Mouse (Mus musculus): ENCODE data around the gene Camkv.

Gene Camkv

DNA sequence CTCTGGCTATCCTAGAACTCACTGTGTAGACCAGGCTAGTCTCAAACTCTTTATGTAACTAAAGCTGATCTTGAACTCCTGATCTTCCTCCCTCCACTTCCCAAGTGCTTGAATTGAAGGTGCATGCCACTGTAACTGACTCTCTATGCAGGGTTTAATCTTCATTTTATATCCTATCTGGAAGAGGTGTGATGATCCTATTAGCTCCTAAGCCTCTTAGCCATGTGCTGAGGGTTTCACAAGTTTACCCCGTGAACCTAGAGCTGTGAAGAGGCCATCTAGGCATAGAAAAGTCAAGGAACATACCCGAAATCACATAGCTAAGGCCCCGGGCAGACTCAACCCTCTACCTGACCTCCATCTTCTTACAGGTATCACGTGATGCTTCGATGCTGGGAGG, 16.0 kb upstream of the Camkv start:
- intact Hi-C loops (cut with DNase I): no loop called here

DNA sequence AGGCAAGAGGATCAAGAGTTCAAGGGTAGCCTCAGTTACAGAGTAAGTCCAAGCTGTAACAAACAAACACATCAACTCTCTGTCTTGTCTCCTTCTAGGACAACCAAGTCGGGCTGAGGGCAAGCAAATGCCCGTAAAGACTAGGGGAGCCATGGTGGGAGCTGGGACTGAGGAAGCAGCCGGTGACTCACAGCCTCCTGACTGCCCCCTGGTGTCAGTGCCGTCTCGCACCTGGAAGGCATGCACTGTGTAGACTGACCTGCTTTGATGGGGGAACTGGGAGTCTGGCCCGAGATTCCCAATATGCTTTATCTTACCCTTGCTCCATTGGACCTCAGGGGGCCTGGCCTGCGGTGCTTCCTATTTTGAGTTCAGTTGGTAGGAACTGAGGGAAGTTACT, 12.5 kb upstream of the Camkv start:
- intact Hi-C loops (cut with DNase I): no loop called here

DNA sequence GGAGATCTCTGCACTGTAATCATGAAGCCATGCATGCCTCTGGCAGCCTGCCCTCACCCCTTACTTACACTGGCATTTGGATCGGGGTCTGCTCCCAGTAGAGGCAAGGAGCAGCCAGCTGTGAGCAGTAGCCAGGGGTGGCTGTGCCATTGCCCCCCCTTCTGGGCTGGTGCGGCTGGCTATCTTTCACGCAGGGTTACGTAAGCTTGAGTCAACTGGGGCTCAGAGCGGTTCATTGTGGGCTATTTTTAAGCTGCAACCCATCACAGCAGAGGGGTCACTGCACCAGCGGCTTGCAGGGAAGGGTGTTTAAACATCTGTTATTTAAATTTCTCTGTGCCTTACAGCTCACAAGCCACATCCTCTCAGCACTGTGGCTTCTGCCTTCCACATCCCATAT, 11.5 kb upstream of the Camkv start:
- intact Hi-C loops (cut with DNase I): no loop called here

DNA sequence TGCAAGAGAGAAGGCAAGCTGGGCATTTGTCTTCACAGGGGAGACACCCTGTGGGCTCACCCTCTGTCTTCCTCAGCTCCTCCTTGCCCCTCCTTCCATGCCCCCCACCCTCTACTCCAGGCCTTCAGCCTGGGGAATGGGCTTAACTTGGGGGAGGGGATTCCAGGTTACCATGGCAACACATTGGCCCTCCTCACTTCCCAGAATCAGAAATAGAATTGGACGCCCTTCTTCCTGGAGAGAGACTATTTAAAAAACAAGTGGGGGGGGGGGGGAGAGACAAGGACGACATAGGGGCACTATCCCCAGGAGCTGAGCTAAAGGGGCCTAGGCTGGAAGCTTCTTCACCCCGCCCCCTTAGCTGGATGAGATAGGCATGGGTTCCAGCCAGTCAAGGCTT, 10.2 kb upstream of the Camkv start:
- intact Hi-C loops (cut with DNase I): no loop called here

DNA sequence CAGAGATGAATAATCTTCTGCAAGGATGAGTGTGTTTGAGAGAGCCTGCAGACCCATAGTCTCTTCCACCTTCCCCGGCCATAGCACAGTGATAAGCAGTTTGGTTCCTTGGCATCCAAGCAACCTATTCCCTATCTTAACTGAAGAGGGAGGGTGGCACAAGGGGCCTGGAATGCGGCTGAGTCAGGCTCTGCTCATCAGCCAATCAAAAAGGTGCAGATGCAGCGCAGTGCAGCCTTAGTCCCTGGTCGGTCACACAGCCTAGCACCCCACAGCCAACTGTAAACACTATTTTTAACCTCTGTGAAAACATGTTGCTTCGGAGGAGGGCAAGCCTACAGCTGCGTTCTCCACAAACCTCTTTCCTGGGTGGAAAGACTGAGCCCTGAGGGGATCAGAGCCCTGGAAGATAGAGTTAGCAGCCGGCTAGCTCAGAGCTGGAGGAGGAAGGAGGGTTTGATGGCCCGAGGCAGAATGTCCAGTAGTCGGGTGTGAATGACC, 8.5 kb upstream of the Camkv start:
- intact Hi-C loops (cut with DNase I): no loop called here

DNA sequence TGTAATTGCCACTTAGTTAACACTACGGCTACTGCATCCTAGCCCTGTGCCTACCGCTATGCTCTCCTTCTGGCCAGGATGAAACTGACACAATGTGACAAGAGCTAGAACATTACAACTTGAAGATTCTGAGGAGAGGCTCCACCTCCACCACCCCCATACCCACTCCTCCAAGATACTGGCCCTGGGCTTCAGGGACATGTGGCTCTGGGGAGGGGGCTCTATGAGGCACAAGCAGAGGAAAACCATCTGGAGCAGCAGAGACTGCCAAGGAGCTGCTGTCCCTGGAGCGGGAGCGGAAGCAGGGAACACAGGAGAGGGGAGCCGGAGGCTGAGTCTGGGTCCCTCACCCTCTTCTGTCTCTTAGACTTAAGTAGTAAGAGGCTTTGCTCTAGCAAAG, 7.7 kb upstream of the Camkv start:
- intact Hi-C loops (cut with DNase I): no loop called here

DNA sequence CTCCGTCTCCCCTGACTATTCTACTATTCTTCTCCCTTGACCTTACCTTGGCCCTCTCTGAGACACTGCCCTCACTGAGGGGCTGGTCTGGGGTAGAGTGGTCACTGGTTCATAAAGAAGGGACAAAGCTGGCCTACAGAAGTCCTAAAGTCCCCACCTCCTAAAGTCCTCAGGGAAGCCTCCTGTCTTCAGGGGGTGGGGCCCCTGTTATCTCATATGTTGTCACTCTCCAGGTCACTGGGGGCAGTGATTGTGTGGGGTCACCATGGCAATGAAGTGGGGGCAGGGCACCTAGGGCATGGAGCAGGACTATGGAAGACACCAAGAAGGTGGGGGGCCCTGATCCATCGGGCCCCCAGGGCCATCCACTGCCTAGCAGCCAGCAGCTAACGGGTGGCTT, 7.3 kb upstream of the Camkv start, which contains the start of gene Actl11:
TSS of gene Actl11 (plus strand) at position 301 of the 400 bp plus-strand sequence.
- intact Hi-C loops (cut with DNase I): no loop called here

DNA sequence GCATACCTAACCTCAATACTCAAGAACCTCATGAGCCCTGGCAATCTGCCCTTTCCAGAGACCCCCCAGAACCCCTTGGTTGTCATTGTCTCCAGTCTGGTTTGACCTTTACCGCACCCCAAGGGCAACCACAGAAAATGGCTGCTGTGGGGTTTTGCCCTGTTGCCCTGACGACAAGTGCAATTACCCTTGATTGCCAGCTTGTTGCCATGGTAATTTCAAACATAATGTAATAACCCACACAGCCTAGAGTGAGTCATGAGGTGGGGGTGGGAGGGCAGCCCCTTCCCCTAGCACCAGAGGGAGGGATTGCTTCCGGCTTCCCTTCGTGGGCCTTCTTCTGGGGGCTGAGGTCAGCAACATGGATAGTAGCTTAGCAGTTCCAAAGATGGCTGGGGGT, 3.3 kb upstream of the Camkv start:
- intact Hi-C loops (cut with DNase I): no loop called here

DNA sequence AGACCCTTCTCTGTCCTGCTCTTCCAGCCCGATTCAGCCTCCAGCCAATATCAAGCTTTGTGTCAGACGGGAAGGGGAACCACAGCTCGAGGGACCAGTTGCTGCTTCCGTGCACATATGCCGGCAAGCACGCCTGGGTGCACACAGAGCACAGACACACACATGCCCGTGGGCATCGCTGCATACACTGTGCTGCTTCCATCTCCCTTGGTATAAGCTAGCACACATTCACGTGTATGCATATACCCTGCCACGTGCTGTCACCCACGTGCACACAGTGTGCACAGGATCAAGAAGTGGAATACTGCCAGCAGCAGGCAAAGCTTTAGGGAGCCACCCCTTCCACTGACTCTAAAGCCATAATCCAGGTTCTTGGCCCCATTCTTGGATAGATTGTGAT, 1.3 kb upstream of the Camkv start:
- intact Hi-C loops (cut with DNase I): no loop called here

DNA sequence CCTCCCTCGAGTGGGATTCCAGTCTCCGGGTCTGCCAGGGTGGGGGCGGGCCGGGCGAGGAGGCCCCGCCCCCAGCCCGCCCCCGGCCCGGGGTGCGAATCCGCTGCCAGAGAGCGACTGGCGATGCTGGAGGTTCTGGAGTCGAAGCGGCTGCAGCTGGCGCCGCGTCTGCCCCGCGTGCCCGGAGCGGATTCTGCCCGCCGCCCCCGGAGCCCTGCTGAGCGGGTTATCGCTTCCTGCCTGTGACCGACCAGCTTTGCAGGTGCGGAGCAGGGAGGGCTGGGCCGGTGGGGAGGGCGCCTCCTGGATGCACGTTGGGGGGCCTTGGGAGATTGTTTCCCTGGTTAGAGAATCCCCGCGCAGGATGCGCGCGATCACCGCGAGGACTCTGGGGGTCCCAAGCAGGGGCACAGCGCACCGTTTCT, 328 bp downstream of the Camkv start:
- intact Hi-C loops (cut with DNase I): no loop called here

DNA sequence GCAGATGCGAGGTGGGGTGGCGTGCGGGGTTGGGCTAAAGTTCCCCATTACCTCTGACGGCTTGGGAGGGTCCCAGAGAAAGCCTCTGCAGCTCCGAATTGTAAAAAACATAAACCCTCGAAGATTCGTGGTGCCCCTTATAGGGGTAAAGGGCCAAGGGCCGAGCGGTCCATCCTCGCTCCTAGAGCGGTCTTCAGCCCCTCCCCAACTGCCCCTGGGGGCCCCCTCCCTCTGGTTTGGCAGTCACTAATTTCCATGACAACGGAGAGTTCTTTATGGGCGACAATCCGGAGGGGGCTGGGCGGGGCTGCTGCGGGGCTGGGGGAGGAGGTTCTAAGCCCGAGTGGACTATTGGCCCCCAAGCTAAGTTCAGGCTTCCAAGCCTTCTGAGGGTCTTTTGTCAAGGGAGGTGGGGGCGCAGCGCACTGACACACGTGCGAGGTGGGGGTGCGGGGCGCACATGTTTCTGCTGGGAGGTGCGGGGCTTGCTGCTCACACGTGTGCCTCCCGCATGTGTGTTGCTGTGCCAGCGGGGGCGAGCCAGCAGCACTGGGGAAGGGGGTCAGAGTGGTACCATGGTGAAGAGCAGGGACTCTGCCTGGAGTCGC, 845 bp downstream of the Camkv start:
- intact Hi-C loops (cut with DNase I): no loop called here

DNA sequence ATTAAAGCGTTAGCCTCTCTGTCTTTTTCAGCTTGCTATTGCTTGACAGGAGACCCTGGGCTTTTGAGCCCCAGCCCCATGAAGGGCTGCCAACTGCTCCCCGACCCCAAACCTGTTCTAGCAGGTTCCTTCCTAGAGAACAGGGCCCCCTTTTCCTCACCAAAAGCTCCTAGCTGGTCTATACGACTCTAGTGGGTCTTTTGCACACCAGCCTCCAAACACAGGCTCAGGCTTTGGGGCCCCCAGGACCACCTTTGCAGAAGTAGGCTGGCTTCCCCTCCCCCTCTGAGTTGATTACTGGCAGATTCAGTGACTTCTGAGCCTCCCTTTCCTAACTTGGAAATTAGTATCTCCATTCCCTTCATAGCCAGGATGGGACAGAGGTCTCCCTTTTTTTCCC, 1.4 kb downstream of the Camkv start:
- intact Hi-C loops (cut with DNase I): no loop called here

DNA sequence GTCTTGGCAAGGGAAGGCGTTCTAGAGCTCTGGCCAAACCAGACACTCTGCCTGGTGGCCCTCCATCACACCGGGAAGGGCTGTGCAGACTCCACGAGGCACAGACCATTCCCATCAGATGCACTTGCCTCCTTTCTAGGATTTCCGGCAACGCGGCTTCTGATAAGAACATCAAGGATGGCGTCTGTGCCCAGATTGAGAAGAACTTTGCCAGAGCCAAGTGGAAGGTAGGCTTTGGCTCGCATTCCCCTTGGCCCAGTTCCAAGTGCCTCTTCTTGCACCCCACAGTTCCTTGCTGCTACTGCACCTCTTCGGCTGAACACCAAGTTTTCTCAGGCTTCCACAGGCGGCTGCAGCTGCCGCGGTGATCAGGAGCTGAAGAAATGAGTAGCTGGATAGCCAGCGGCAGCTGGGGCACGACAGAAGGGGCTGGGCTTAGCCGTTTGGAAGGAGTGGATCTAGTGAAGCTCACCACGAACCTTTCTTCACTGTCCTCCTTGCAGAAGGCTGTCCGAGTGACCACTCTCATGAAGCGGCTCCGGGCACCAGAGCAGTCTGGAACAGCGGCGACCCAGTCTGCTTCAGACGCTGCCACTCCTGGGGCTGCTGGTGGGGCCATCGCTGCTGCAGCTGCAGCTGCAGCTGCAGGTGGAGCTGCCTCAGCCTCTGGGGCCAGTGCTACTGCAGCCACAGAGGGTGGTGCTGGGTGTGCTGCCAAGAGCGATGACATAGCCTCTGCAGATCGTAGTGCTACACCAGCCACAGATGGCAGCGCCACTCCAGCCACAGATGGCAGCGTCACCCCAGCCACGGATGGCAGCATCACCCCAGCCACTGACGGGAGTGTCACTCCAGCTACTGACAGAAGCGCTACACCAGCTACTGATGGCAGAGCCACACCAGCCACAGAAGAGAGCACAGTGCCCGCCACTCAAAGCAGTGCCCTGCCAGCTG, 12.0 kb downstream of the Camkv start:
- intact Hi-C loops (cut with DNase I): no loop called here

DNA sequence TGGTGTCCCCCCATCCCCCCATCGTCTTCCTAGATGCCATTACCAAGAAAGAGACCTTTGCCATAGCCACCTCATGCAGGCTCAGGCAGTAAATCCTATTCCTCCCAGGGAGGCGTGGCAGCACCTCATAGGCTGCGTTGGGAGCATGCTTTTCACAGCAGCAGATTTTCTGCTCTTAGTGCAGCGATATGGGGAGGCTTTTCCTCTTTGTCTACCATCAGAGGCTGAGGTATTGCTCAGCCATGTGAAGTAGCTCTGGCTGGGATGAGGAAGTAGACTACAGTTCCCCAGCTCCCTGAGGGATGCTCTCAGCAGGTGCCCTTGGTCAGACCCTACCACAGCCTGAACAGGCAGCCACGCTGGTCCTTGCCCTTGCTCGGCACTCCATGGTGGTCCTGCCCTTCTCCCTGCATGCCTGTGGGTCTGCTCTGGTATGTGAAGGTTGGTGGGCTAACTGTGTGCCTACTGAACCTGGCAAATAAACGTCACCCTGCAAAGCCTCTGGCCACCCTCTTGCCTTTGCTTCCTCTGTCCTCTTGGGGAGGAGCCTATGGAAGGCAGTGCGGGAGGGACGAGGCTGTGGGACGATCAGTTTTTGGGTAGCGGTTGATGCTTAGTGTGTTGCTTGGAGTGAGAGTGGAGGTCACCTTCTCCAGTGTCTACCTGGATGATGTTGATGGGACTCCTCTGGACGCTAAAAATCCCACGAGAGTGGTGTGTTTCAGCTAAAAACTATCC, 13.9 kb downstream of the Camkv start:
- intact Hi-C loops (cut with DNase I): no loop called here

DNA sequence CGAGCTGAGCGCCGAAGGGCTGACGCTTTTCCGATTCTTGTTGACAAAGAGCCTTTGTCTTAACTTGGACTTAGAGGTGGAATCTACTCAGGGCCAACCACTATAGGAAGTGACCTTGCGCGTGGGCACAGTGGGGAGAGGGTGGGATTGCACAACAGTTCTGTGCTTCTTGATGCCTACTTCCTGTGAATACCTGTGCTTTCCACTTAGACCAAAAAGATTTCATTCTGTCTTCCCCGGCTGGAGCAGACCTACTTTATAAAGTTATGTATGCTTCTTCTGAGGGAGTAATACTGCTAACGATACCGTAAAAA, 14.4 kb downstream of the Camkv start, which contains the start of gene Traip:
TSS of gene Traip (plus strand) at position 215 of the 314 bp plus-strand sequence.
- intact Hi-C loops (cut with DNase I): no loop called here

DNA sequence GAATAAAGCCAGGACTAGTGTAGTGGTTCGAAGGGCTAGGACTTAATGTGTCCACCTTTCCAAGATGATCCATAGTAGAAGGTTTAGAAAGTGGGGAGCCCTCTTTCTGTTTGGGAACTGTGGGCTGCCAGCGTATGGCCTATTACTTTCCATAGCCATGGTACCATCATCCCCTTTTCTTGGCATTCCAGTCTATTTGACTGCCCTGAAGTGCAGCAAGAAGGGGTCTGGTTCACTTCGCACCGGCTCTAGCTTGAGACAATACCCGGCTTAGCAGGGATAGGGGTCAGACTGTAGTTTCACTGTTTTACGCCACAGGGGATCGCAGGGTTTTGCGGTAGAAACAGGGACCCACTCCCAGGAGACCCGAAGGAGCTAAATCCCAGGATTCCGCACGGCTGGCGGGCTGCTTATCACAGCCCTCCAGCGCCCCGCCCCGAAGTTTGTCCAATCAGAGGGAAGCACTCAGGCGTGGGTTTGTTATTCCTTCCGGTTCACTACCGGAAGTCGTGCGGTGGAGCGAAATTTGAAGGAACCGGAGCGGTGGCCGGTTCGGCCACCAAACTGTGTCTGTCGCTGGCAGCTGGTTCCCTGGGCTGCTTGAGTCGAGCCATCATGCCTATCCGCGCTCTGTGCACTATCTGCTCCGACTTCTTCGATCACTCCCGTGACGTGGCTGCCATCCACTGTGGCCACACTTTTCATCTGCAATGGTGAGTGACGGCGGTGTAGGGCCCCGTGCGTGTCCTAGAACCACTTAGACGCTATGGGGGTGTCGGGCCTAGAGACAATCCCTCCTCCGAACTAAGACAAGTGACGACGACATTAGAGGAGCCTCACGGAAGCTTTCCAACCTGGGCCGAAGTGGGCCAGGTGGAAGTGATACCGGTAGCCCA, 15.2 kb downstream of the Camkv start:
- intact Hi-C loops (cut with DNase I): no loop called here

DNA sequence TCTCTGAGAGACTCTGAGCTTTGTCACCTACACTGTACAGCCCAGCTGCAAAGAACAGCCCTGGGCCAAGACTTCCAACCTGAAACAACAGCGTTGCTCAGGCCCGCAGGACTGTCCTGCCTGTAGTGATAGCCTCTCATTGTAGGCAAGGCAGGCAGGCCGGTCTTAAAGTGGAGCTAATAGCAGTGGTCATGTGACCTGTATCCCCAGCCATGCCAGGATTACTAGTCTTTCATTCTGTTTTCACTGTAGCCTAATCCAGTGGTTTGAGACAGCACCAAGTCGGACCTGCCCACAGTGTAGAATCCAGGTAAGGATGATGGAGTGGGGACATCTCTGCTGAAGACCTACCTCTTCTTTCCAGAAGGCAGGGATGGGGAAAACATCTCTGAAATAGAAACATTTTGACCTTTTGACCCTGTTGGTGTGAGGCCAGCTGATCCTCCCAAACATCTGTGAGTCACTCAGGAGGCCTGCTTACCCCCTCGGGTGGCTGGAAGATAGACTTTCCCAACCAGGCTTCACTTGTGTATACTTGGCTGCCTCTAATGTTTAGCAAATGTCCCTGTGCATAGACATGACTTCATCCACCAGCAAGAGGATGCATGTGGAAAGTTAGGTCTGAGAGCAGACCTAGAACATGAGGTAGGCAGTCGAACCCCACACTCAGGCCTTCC, 20.3 kb downstream of the Camkv start:
- intact Hi-C loops (cut with DNase I): no loop called here

DNA sequence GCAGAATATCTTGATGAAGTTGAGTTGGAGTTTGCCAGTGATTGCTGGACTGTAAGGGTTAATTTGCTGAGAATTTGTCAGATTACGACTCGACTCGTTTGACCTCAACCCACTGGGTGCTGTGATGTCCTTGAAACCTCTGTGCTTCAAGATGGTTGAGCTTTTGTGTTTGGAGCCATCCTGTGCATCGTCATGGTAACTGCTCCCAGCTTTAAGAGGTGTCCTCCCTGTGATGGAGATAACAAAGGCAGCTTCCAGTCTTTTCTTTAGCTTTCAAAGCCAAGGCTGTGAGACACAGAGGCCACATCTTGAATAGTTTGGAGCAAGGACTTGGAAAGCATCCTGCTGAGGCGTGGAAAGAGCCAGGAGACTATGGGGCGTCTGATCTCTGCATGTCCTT, 21.7 kb downstream of the Camkv start:
- intact Hi-C loops (cut with DNase I): no loop called here

DNA sequence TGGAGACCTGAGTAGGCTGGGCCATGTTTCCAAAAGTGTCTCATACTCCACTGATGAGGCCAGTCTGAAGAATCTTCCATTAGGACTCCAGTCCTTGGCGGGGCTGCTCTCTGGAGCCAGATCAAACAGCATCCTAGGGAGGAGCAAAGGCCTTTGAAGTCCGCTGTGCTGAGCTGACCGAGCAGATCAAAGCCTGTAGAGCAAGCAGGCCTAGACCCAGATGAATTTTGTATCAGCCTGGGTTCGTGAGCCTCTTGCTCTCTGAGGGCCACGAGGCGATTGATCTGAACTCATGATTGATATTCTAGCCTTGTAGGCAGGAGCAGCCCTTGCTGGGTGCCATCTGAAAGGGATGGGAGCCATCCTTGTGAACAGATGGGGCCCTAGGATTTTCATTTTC, 24.4 kb downstream of the Camkv start:
- intact Hi-C loops (cut with DNase I): loop anchor here (5.0 kb wide), 3 partner anchors 42 to 92 kb away; partner anchors contain the start of genes Amigo3 and Ip6k1

DNA sequence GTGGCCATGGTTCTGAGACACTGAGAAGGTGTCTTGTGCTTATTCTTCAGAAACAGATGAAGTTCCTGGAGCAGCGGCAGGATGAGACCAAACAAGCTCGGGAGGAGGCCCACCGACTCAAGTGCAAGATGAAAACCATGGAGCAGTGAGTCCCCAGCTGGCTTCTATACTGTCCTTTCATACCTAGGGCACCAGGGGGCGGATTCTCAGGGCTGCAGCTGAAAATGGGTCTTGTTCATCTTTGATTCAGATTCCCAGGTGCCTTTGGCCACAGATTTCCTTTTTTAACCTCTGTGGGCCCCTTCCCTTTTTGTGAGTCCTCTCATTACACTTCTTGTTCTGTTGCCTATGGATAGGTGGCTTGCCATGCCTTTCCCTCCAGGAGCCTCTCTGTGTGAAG, 25.5 kb downstream of the Camkv start:
- intact Hi-C loops (cut with DNase I): loop anchor here (5.0 kb wide), 3 partner anchors 41 to 91 kb away; partner anchors contain the start of genes Amigo3 and Ip6k1

All from adrenal gland (tissue).